Mouse (Mus musculus) heart, adult 2 months (tissue): ENCODE data around the gene Frmd8. TPM values are rescaled to one million over a fixed set of nuclear protein-coding genes. Genes with fewer than 3 reads are reported as not detected.

Experiments
- DNase-seq, 2 experiments: peaks; one replicate each; pipeline ENCODE4 v3.0.0; 2021
- H3K27ac ChIP-seq: fragments of 200-600 bp; 2 replicates; pipeline ENCODE4 v1.8.1; 2022
- H3K27me3 ChIP-seq: fragments of 200-500 bp; 2 replicates; pipeline ENCODE4 v1.6.1; 2012; ENCODE audit warnings: mild to moderate bottlenecking, low read length, inconsistent platforms, mixed read lengths; ENCODE audit not compliant: control insufficient read depth, insufficient read depth
- H3K36me3 ChIP-seq: fragments of 200-500 bp; 2 replicates; pipeline ENCODE4 v1.6.1; 2012; ENCODE audit warnings: low read length, inconsistent platforms; ENCODE audit not compliant: control insufficient read depth, insufficient read depth
- H3K4me1 ChIP-seq: fragments of 200-500 bp; 2 replicates; pipeline ENCODE4 v1.6.1; 2011; ENCODE audit warnings: low read length; ENCODE audit not compliant: control insufficient read depth, insufficient read depth
- H3K4me3 ChIP-seq: fragments of 200-600 bp; 2 replicates; pipeline ENCODE4 v1.8.1; 2022
- H3K79me2 ChIP-seq: fragments of 200-500 bp; replicated peaks from 2 replicates; pipeline ENCODE4 v1.6.1; 2012; ENCODE audit warnings: mild to moderate bottlenecking, inconsistent platforms, low read length, moderate library complexity, mixed read lengths; ENCODE audit not compliant: control insufficient read depth, insufficient read depth
- H3K9ac ChIP-seq: fragments of 200-500 bp; 2 replicates; pipeline ENCODE4 v1.6.1; 2012; ENCODE audit warnings: low read depth, mild to moderate bottlenecking, control low read depth, inconsistent platforms, low read length, mixed read lengths
- CTCF ChIP-seq: fragments of 200-600 bp; IDR thresholded peaks from 2 replicates; pipeline ENCODE4 v1.8.1; 2022; ENCODE audit warnings: antibody characterized with exemption, mild to moderate bottlenecking, moderate library complexity
- EP300 ChIP-seq: fragments of 200-500 bp; IDR thresholded peaks from 2 replicates; pipeline ENCODE4 v1.6.1; 2011; ENCODE audit warnings: low read depth, low read length, control low read depth; ENCODE audit not compliant: insufficient read depth
- POLR2A ChIP-seq: fragments of 200-500 bp; IDR thresholded peaks from 2 replicates; pipeline ENCODE4 v1.6.1; 2011; ENCODE audit warnings: mild to moderate bottlenecking, low read depth, low read length, control low read depth; ENCODE audit not compliant: insufficient read depth
- WGBS: fragments of 180-500 bp; shearing (Covaris S2); methylation state at CpG from one replicate; pipeline ENCODE4 v1.1.7; 2018; 5-methylcytosine and 5-hydroxymethylcytosine counted together
- intact Hi-C: fragments of 180-260 bp; cut with DNase I; formaldehyde crosslinking; loops from one replicate; pipeline ENCODE4 v1.15.1; 2025
- polyA plus RNA-seq: library from polyadenylated mRNA; depleted of rRNA; stranded (reverse); fragments of >200 nt; gene quantifications from 2 replicates; pipeline ENCODE4 v1.2.3, GENCODE M21; 2012
- total RNA-seq, 2 experiments: library from RNA; stranded (reverse); gene quantifications; 2 replicates each; pipeline ENCODE4 v1.2.3; 2021

The Frmd8 gene
- total and polyA plus RNA-seq, 3 experiments = 7.0 to 8.4 (median 7.7) TPM

- intact Hi-C loops = no loop called here
- DNase-seq = no peak
- Histone ChIP-seq H3K27ac (peak overlapping the region; percentile 96), H3K36me3 (peaks cover 6% of the 10 kb centered on the region; the same call in 1 of the 2 replicates), H3K4me3 (no peak overlapping the region), H3K27me3 (no peaks in the 10 kb centered on the region), H3K79me2 (no peaks in the 10 kb centered on the region), H3K9ac (no peak overlapping the region), H3K4me1 (peaks cover 40% of the 10 kb centered on the region)
- TF ChIP-seq EP300 (no peak), POLR2A (no peak), CTCF (no peak)
- WGBS = 87% methylated on average over 3 of the region's 3 CpGs
Measured at GRCm38 (mm10) chr19:5813567-5813966, 61.5 kb downstream of the Frmd8 start.

GRCm38 (mm10) chr19:5811771-5812504 is 63.1 kb downstream of the Frmd8 start:
- Histone ChIP-seq H3K36me3 (peaks cover 6% of the 10 kb centered on the region; the same call in 1 of the 2 replicates), H3K4me1 (peaks cover 43% of the 10 kb centered on the region), H3K27ac (peak overlapping the region; percentile 96), H3K27me3 (no peaks in the 10 kb centered on the region), H3K9ac (peak overlapping the region; percentile 54), H3K4me3 (no peak overlapping the region), H3K79me2 (no peaks in the 10 kb centered on the region)
- peak; percentile 79 to 90 for DNase-seq
- TF ChIP-seq CTCF = peak; percentile 38
- TF ChIP-seq POLR2A = peak; percentile 80
- peak; percentile 33; the same call in 1 of the 2 replicates for TF ChIP-seq EP300
- WGBS = 26% methylated on average over 7 of the region's 7 CpGs
- intact Hi-C loops = no loop called here

- Histone ChIP-seq H3K27ac (peak overlapping the region; percentile 96), H3K9ac (peak overlapping the region; percentile 22), H3K4me3 (no peak overlapping the region), H3K36me3 (peaks cover 6% of the 10 kb centered on the region; the same call in 1 of the 2 replicates), H3K79me2 (no peaks in the 10 kb centered on the region), H3K4me1 (peaks cover 50% of the 10 kb centered on the region), H3K27me3 (no peaks in the 10 kb centered on the region)
- TF ChIP-seq EP300 (no peak), POLR2A (no peak), CTCF (no peak)
- 39% methylated on average over 9 of the region's 9 CpGs for WGBS
- intact Hi-C loops = no loop called here
- peak; percentile 29 to 70 for DNase-seq
Measured at GRCm38 (mm10) chr19:5810840-5811563, 64.1 kb downstream of the Frmd8 start.

DNA sequence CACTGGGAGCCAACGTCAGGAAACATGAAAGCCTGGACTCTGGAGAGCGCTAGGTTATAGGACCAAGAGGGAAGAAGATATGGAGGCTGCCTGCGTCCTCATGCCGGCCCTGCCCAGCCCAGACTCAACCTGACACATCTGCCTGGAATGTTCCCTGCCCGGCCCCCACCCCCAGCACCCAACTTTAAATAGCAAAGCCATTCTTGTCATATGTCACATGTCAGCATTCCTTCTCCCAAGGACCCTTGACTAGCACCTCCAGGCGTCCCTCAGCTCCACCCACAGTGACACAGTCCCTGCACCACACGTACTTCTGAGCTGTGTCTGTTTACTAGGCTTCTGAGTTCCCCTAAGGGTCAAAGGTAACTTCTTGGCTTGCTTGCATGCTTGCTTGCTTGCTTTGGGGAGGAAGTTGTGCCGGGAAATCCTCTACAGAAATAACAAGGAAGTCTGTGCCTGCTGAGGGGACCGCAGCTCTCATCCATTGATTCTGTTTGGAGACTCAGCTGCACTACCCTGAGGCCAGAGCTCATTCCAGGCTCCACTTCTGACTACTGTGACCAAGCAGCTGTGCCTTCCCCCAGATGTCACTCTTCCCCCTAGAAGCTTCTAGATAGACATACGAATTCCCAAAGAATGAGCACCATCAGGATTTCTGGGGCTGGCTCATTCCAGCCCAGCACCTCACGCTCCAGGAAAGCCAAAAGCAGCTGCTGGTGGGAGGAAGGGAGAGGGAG is 64.8 kb downstream of the Frmd8 start:
- peak; percentile 72 to 73 for DNase-seq
- Histone ChIP-seq H3K9ac (peak overlapping the region; percentile 47), H3K27me3 (no peaks in the 10 kb centered on the region), H3K79me2 (no peaks in the 10 kb centered on the region), H3K36me3 (peaks cover 6% of the 10 kb centered on the region; the same call in 1 of the 2 replicates), H3K27ac (peak overlapping the region; percentile 96), H3K4me3 (no peak overlapping the region; the same call in 1 of the 2 replicates), H3K4me1 (peaks cover 54% of the 10 kb centered on the region)
- intact Hi-C loops = no loop called here
- TF ChIP-seq EP300 (peak; percentile 82), POLR2A (peak; percentile 60), CTCF (no peak)
- WGBS = 6% methylated on average over 11 of the region's 11 CpGs

DNA sequence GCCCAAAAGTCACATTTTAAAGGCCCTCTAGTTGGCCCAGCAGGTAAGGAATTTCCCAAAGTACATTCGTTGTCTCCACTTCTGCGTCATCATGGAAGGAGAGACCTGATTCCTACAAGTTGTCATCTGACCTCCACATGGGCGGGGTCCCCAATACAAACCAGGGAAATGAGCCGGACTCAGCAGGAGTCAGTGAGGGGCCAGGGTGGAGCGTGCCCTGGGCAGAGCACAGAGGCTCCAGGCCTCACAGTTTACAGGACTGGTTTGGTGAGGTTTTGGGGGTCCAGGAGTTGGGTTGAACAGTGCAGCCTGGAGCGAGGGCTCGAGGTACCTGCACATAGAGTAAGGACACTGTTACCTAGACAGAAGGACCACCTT is 65.4 kb downstream of the Frmd8 start:
- no peaks in the 10 kb centered on the region for H3K27me3 ChIP-seq
- H3K27ac ChIP-seq = peak overlapping the region; percentile 96
- peak overlapping the region; percentile 47 for H3K9ac ChIP-seq
- peaks cover 8% of the 10 kb centered on the region; the same call in 1 of the 2 replicates for H3K36me3 ChIP-seq
- H3K79me2 ChIP-seq = no peaks in the 10 kb centered on the region
- peak in 1 of 2 experiments; percentile 56 for DNase-seq
- H3K4me1 ChIP-seq = peaks cover 55% of the 10 kb centered on the region
- no peak overlapping the region; the same call in 1 of the 2 replicates for H3K4me3 ChIP-seq
- no peak for TF ChIP-seq CTCF
- peak; percentile 71 for TF ChIP-seq POLR2A
- WGBS = 44% methylated on average over 7 of the region's 7 CpGs
- intact Hi-C loops = no loop called here
